Mouse (Mus musculus): ENCODE data around the gene Gm11563.
"Not testable (repeated sequence)": the region's sequence is repeated elsewhere in the genome, so short reads cannot be mapped to it uniquely, and the experiment has no call there.

Gm11563 gene

GRCm38 (mm10) chr11:99658467-99659010, at the start of gene Gm11563:
Gene Gm11563, minus strand, starts transcription at chr11:99658960.
- DNase-seq (ENCODE audit: low read depth, low spot score), result not testable (repeated sequence)

DNA sequence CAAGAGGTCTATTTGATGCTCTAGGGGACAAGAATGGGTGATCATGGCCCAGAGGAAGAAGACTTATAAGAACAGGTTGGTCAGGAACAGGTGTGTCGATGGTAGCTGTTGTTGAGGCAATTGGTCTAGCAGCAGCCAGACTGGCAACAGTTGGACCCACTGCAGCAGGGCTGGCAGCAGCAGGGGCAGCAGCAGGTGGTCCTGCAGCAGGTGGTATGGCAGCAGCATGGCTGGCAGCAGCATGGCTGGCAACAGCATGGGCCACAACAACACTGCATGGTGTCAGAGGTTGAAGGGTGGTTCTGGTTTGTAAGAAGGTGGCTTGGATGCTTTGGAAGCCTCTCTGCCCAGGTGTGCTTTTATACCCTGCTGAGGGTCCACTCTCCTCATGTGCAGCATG, 31.7 kb upstream of the Gm11563 start, which contains the start of gene Gm14190:
Gene Gm14190, minus strand, starts transcription at position 278 of the 400 bp plus-strand sequence.
- DNase-seq (ENCODE audit: low read depth, low spot score), result no peak

DNA sequence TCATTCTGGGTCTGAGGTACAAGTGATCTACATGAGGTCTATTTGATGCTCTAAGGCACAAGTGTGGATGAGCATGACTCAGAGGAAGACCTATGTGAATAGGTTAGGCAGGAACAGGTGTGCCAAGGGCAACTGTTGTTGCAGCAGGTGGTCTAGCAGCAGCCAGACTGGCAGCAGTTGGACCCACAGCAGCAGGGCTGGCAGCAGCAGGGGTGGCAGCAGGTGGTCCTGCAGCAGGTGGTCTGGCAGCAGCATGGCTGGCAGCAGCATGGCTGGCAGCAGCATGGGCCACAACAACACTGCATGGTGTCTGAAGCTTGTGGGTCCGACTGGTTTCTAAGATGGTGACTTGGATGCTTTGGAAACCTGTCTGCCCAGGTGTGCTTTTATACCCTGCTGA, 26.5 kb upstream of the Gm11563 start:
- DNase-seq (ENCODE audit: low read depth, low spot score), result not testable (repeated sequence)

DNA sequence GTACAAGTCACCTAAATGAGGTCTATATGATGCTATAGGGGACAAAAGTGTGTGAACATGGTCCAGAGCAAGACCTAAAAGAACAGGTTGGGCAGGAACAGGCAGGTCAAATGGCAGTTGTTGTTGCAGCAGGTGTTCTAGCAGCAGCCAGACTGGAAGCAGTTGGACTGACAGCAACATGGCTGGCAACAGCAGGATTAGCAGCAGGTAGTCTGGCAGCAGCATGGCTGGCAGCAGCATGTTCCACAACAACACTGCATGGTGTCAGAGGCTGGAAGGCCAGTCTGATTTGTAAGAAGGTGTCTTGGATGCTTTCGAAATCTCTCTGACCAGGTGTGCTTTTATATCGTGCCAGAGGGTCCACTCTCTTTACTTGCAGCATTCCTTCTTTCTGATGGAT, 24.7 kb upstream of the Gm11563 start:
- no peak for DNase-seq (ENCODE audit: low read depth, low spot score)

DNA sequence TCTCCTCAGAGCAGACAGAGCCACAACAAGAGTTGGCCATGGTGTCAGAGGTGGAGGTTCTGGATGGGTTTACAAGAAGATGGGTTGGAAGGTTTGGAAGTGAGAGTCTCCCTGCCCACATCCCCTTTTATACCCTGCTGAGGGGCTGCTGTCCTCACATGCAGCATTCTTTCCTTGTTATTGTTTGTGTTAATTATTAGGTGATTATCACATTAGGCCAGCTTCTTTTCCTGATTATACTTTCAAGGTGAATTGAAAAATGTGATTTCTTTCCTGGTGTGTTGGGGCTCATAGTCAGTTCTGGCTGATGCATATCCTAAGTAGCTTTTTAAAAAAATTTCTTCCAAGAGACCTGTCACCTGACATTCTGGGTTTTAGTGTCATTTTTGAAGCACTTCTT, 7.1 kb upstream of the Gm11563 start, which contains the start of gene Krtap4-6:
Gene Krtap4-6, minus strand, starts transcription at position 101 of the 400 bp plus-strand sequence.
- no peak for DNase-seq (ENCODE audit: low read depth, low spot score)

GRCm38 (mm10) chr11:99662802-99663201, 4.0 kb upstream of the Gm11563 start:
- no peak for DNase-seq (ENCODE audit: low read depth, low spot score)

DNA sequence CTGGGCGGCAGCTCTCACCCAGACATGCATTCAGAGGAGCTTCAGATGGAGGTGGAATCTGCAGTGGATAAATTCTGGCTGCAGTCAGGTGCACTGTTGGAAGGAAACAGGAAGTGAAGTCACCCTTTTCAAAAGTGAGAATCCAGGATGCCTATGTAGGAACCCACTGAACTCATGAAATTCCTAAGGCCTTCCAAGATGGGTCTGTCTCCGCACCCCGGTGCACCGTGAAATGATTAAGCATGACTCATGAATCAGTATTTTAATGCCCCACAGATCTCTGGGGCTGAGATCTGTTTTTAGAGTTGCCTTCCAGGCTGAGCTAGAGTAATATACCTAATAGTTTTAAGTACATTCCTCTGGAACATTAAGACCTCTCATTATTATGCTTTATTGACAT, 496 bp upstream of the Gm11563 start:
- no peak for DNase-seq (ENCODE audit: low read depth, low spot score)

- no peak for DNase-seq (ENCODE audit: low read depth, low spot score)
Observed at GRCm38 (mm10) chr11:99657051-99657450, 1.7 kb downstream of the Gm11563 start.

DNA sequence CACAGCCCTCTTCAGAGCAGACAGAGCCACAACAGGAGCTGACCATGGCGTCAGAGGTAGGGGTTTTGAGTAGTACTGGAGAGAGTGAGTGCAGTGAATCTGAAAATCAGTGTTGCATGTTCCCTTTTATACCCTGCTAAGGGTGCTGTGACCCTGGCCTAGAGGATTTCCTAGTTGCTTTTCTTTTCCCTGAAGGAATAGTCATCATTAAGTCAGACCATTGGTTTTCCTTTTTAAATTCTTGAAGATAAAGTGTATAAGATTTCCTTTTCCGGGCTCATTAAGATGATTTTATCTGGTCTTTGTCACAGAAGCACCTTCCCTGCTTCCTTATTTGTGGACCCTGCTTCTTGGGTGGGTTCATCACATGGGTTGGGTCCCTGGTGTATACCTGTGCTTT, 8.6 kb downstream of the Gm11563 start, which contains the start of gene Gm11555:
Gene Gm11555, minus strand, starts transcription at position 101 of the 400 bp plus-strand sequence.
- DNase-seq (ENCODE audit: low read depth, low spot score), result no peak

- no peak for DNase-seq (ENCODE audit: low read depth, low spot score)
Observed at GRCm38 (mm10) chr11:99646444-99646843, 12.3 kb downstream of the Gm11563 start.

- DNase-seq (ENCODE audit: low read depth, low spot score), result no peak
Observed at GRCm38 (mm10) chr11:99644351-99644750, 14.4 kb downstream of the Gm11563 start.

GRCm38 (mm10) chr11:99643635-99644139, 15.1 kb downstream of the Gm11563 start, which contains the start of gene Krtap4-7:
Gene Krtap4-7, minus strand, starts transcription at chr11:99644089.
- DNase-seq (ENCODE audit: low read depth, low spot score), result not testable (repeated sequence)

DNA sequence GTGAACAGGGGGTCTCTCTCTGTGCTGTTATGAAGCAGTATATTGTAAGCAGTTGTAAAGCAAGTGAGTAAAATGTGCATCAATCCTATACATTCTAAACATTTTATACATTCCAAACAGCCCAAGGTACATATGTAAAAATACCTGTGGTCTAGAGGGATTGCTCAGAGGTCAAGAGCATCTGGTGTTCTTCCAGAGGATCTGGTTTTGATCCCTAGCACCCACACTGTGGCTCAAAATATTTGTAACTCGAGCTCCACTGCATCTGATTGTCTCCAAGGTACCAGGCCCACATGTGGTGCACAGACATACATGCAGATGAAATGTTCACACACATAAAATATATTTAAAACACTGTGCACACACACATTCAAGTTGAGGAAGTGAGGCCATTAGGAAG, 17.8 kb downstream of the Gm11563 start:
- no peak for DNase-seq (ENCODE audit: low read depth, low spot score)

GRCm38 (mm10) chr11:99637086-99637485, 21.7 kb downstream of the Gm11563 start:
- DNase-seq (ENCODE audit: low read depth, low spot score), result no peak

DNA sequence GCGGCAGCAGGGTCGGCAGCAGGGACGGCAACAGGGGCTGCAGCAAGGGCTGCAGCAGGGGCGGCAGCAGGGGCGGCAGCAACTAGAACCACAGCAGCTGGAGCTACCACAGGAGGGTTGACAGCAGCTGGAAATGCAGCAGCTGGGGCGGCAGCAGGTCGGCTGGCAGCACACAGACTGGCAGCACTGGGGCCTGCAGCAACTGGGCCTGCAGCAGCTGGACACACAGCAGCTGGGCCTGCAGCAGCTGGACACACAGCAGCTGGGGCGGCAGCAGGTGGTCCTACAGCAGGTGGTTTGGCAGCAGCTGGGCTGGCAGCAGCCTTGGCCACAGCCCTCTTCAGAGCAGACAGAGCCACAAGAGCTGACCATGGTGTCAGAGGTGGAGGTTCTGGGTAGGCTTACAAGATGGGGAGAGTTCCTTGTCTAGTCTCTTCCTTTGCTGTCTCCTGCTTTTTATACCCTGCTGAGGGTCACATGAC, 24.1 kb downstream of the Gm11563 start, which contains the start of gene Krtap4-2:
Gene Krtap4-2, minus strand, starts transcription at position 432 of the 482 bp plus-strand sequence.
- no peak for DNase-seq (ENCODE audit: low read depth, low spot score)

- DNase-seq (ENCODE audit: low read depth, low spot score), result no peak
Observed at GRCm38 (mm10) chr11:99633293-99633692, 25.5 kb downstream of the Gm11563 start.

GRCm38 (mm10) chr11:99630890-99631289, 27.9 kb downstream of the Gm11563 start:
- no peak for DNase-seq (ENCODE audit: low read depth, low spot score)

GRCm38 (mm10) chr11:99628138-99628537, 30.6 kb downstream of the Gm11563 start, which contains the start of gene Krtap4-1:
Gene Krtap4-1, minus strand, starts transcription at chr11:99628238.
- no peak for DNase-seq (ENCODE audit: low read depth, low spot score)

DNA sequence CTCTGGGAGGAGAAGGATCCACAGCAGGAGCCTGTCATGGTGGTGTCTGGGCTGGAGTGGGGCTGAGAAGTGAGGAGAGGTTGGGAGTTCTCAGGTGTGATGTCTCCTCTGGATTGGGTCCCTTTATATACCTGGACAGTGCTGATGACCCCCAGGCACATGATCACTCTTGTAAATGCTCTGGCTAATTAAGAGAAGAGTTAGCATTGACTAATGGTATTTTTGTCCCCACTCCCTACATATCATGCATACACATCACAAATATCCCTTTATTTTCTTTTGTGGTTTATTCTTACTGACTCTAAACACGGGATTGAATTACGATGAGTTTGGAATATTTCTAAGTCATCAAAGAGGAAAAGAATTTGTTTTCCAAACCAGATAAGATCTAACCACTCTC, 38.4 kb downstream of the Gm11563 start, which contains the start of gene Gm11562:
Gene Gm11562, minus strand, starts transcription at position 101 of the 400 bp plus-strand sequence.
- DNase-seq (ENCODE audit: low read depth, low spot score), result no peak

DNA sequence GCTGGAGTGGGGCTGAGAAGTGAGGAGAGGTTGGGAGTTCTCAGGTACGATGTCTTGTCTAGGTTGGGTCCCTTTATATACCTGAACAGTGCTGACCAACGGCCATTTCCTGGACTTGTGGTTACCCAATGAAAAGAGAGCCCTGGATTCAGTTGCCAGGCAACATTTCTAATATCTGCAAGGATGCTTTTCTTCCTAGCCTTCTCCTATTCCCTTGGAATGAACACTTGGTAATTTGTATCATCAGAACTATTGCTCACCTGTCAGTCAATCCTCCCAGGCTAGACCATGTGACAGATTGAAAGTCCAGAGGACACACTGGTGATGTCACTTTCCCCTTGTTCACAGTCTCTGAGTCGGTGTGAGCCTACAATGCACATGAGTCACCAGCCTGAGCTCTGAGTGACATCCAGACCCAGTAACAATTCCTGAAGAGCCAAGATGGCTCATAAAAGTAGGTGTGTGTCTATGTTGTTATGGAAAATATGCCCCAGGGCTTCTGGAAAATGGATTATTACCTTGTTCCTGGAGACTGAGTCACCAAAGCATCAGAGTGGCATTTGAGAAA, 43.9 kb downstream of the Gm11563 start, which contains the start of gene Krtap2-4:
Gene Krtap2-4, minus strand, starts transcription at position 51 of the 568 bp plus-strand sequence.
- no peak for DNase-seq (ENCODE audit: low read depth, low spot score)

DNA sequence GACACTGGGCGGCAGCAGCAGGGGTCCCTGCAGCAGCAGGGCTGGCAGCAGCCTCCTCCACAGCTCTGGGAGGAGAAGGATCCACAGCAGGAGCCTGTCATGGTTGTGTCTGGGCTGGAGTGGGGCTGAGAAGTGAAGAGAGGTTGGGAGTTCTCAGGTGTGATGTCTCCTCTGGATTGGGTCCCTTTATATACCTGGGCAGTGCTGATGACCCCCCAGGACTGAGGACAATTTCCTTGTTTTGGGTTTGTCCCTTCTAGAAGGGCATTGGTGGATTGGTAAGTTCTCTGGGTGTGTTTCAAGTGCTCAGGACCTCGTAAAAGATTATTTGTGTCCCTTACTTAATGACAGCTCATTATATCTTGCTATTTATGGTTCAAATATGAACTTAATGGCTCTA, 48.7 kb downstream of the Gm11563 start, which contains the start of gene Gm11937:
Gene Gm11937, minus strand, starts transcription at position 101 of the 400 bp plus-strand sequence.
- DNase-seq (ENCODE audit: low read depth, low spot score), result not testable (repeated sequence)

GRCm38 (mm10) chr11:99609126-99609525, 49.6 kb downstream of the Gm11563 start:
- DNase-seq (ENCODE audit: low read depth, low spot score), result no peak
